In genomic region chr14:56211317-56211716, GRCm38 (mm10) we compare ENCODE assay signal across 23 mouse cellular contexts. TPM values are rescaled to one million over a fixed set of nuclear protein-coding genes. Genes with fewer than 3 reads are reported as not detected.
"Had no signal": no experiment of that assay in that cellular context is flagged by ENCODE, and none has a peak within 500 bp of the region (broad histone marks: within the 10 kb centered on the region; RNA-seq: fewer than 3 reads in every experiment).

Gene Gzmf, minus strand, starts transcription at chr14:56211417.

- DNase-seq: left cerebral cortex, postnatal 4 days; liver; liver, embryonic 13.5 days; liver, postnatal 0 days; lung, adult 18-20 months; lung, adult 2 months; lung, embryonic 14.5 days; lung, postnatal 10 days; lung, postnatal 14 days; lung, postnatal 36 days; lung, postnatal 4 days; midbrain, embryonic 14.5 days had no signal

RNA-seq across cellular contexts. Expression of gene Gzmf, which starts in this region (rescaled TPM):
- total RNA-seq: left cerebral cortex, adult 8-10 months; left cerebral cortex, postnatal 10 days; left cerebral cortex, postnatal 14 days; left cerebral cortex, postnatal 25 days; left cerebral cortex, postnatal 36 days; left cerebral cortex, postnatal 4 days; liver, adult 2 months; megakaryocyte progenitor cell, adult 5-6 weeks; megakaryocyte, adult 5-6 weeks; megakaryocyte-erythroid progenitor cell, adult 5-6 weeks; midbrain, postnatal 0 days; monocyte, adult 5-6 weeks had no signal
